Mouse (Mus musculus) stomach, postnatal 0 days (tissue): Measurements from ENCODE around the gene Use1.
A peak's percentile ranks its signal among the peaks of the same experiment; 100 is the strongest.

Experiments
- CTCF ChIP-seq: IDR thresholded peaks from 2 replicates; pipeline ENCODE4 v1.5.1; 2016; ENCODE audit warnings: antibody characterized with exemption, low read depth, mild to moderate bottlenecking, moderate library complexity
- EP300 ChIP-seq: optimal IDR thresholded peaks from 2 replicates; pipeline ENCODE3; 2016; ENCODE audit warnings: antibody characterized with exemption

GRCm38 (mm10) chr8:71385212-71385835, 18.7 kb downstream of the Use1 start:
- TF ChIP-seq CTCF: peak; percentile 5; the same call in 1 of the 2 replicates
- TF ChIP-seq EP300: no peak
